Mouse (Mus musculus): ENCODE results near the gene Gm16867.
"Not testable (repeated sequence)": the region's sequence is repeated elsewhere in the genome, so short reads cannot be mapped to it uniquely, and the experiment has no call there.

GRCm38 (mm10) chr14:69547310-69547709 lies 44.1 kb upstream of the Gm16867 start:
- TF ChIP-seq CTCF, EP300 (IDR thresholded peaks at IDR 0.05; ENCODE audit: low read depth): not testable (repeated sequence)
